Mouse (Mus musculus): ENCODE results near the gene Pld4. TPM values are rescaled to one million over a fixed set of nuclear protein-coding genes. Genes with fewer than 3 reads are reported as not detected.
A peak's percentile ranks its signal among the peaks of the same experiment; 100 is the strongest.

The Pld4 gene
- polyA plus RNA-seq, 1 experiment from 2014 or later = 7.8 TPM

DNA sequence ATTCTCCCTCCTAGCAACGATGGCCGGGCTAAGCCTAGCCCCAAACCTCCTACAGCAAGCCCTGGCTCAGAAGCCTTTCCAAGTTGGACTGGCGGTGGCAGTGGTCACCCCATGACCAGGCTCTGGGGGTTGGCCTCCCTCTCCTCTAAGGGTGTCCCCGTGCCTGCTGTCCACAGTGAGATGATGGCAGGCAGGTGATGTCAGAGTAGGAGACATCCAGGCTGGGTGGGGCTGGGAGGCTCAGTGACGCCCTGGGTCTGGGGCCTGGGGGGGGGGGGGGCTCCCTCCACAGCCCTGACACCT, 37.5 kb upstream of the Pld4 start:
- peak; percentile 8; the same call in 1 of the 2 replicates for ATAC-seq (ENCODE audit: low FRiP score, low TSS enrichment)
- peak overlapping the region; percentile 70; the same call in 1 of the 2 replicates for H3K9ac ChIP-seq (ENCODE audit: low read depth, low read length)

GRCm38 (mm10) chr12:112723445-112723844, 37.0 kb upstream of the Pld4 start:
- H3K4me1 ChIP-seq (ENCODE audit: control insufficient read depth, insufficient read depth, low read length) = peaks cover 31% of the 10 kb centered on the region
- no peak overlapping the region for H3K27ac ChIP-seq (ENCODE audit: low read depth, low read length)
- H3K4me2 ChIP-seq (replicated peaks; ENCODE audit: low read depth, low read length) = peak overlapping the region; percentile 82
- peak overlapping the region; percentile 12; the same call in 1 of the 2 replicates for H3K9ac ChIP-seq (ENCODE audit: low read depth, low read length)
- no peaks in the 10 kb centered on the region for H3K9me3 ChIP-seq (ENCODE audit: control insufficient read depth, low read length)
- WGBS = 91% methylated on average over 6 of the region's 6 CpGs
- peak overlapping the region; percentile 72 for H3K4me3 ChIP-seq (ENCODE audit: low read length)
- no peaks in the 10 kb centered on the region; the same call in 1 of the 2 replicates for H3K36me3 ChIP-seq (ENCODE audit: control insufficient read depth, insufficient read depth, low read length)
- no peak for ATAC-seq (ENCODE audit: low FRiP score, low TSS enrichment)
- 0 out of 2 replicates have a peak, but pooled peaks cover 3% of the 10 kb centered on the region for H3K27me3 ChIP-seq (ENCODE audit: control insufficient read depth, insufficient read depth, low read length)

More for the DNA sequence above, 37.5 kb upstream of the Pld4 start:
- H3K27ac ChIP-seq (ENCODE audit: low read depth, low read length) = no peak overlapping the region
- H3K4me2 ChIP-seq (replicated peaks; ENCODE audit: low read depth, low read length) = peak overlapping the region; percentile 82
- no peaks in the 10 kb centered on the region; the same call in 1 of the 2 replicates for H3K36me3 ChIP-seq (ENCODE audit: control insufficient read depth, insufficient read depth, low read length)
- no peaks in the 10 kb centered on the region for H3K9me3 ChIP-seq (ENCODE audit: control insufficient read depth, low read length)
- H3K4me1 ChIP-seq (ENCODE audit: control insufficient read depth, insufficient read depth, low read length) = peaks cover 31% of the 10 kb centered on the region
- H3K4me3 ChIP-seq (ENCODE audit: low read length) = peak overlapping the region; percentile 72
- 0 out of 2 replicates have a peak, but pooled peaks cover 3% of the 10 kb centered on the region for H3K27me3 ChIP-seq (ENCODE audit: control insufficient read depth, insufficient read depth, low read length)
- WGBS = 14% methylated on average over 5 of the region's 5 CpGs

GRCm38 (mm10) chr12:112724077-112724805, 36.2 kb upstream of the Pld4 start:
- 78% methylated on average over 11 of the region's 11 CpGs for WGBS
- 0 out of 2 replicates have a peak, but pooled peaks cover 3% of the 10 kb centered on the region for H3K27me3 ChIP-seq (ENCODE audit: control insufficient read depth, insufficient read depth, low read length)
- H3K4me2 ChIP-seq (replicated peaks; ENCODE audit: low read depth, low read length) = no peak overlapping the region
- 0 out of 2 replicates have a peak, but pooled peaks have one; percentile 22 for ATAC-seq (ENCODE audit: low FRiP score, low TSS enrichment)
- H3K27ac ChIP-seq (ENCODE audit: low read depth, low read length) = no peak overlapping the region
- H3K4me3 ChIP-seq (ENCODE audit: low read length) = no peak overlapping the region
- H3K9me3 ChIP-seq (ENCODE audit: control insufficient read depth, low read length) = no peaks in the 10 kb centered on the region
- no peaks in the 10 kb centered on the region; the same call in 1 of the 2 replicates for H3K36me3 ChIP-seq (ENCODE audit: control insufficient read depth, insufficient read depth, low read length)
- H3K9ac ChIP-seq (ENCODE audit: low read depth, low read length) = no peak overlapping the region
- H3K4me1 ChIP-seq (ENCODE audit: control insufficient read depth, insufficient read depth, low read length) = peaks cover 31% of the 10 kb centered on the region

DNA sequence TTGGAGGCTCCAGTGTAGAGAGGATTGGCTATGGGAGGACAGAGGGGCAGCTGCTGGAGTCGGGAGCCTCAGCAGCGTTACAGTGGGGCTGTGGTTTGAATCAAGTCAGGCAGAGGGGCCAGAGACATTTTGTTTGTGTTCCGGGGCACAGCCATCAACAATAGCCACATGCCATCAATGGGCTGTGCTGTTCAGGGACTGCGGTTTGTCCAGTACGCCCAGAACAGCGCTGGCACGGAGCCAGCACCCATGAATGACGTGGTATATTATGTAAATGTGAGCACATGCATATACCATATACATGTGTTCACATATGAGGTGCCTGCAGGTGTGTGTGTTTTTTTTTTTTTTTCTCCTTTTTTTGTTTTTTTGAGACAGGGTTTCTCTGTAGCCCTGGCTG, 32.7 kb upstream of the Pld4 start:
- WGBS = 79% methylated on average over 8 of the region's 8 CpGs
- no peak for ATAC-seq (ENCODE audit: low FRiP score, low TSS enrichment)
- no peak overlapping the region for H3K9ac ChIP-seq (ENCODE audit: low read depth, low read length)

GRCm38 (mm10) chr12:112730808-112731207, 29.6 kb upstream of the Pld4 start:
- Histone ChIP-seq H3K36me3 (ENCODE audit: control insufficient read depth, insufficient read depth, low read length) (peaks cover 30% of the 10 kb centered on the region), H3K4me3 (ENCODE audit: low read length) (no peak overlapping the region), H3K27ac (ENCODE audit: low read depth, low read length) (no peak overlapping the region), H3K27me3 (ENCODE audit: control insufficient read depth, insufficient read depth, low read length) (no peaks in the 10 kb centered on the region), H3K4me2 (replicated peaks; ENCODE audit: low read depth, low read length) (no peak overlapping the region), H3K4me1 (ENCODE audit: control insufficient read depth, insufficient read depth, low read length) (0 out of 2 replicates have a peak, but pooled peaks cover 4% of the 10 kb centered on the region), H3K9me3 (ENCODE audit: control insufficient read depth, low read length) (no peaks in the 10 kb centered on the region), H3K9ac (ENCODE audit: low read depth, low read length) (no peak overlapping the region)
- ATAC-seq (ENCODE audit: low FRiP score, low TSS enrichment) = no peak
- 57% methylated on average over 14 of the region's 14 CpGs for WGBS

More for the DNA sequence above, 32.7 kb upstream of the Pld4 start:
- Histone ChIP-seq H3K4me3 (ENCODE audit: low read length) (no peak overlapping the region), H3K27ac (ENCODE audit: low read depth, low read length) (no peak overlapping the region), H3K4me1 (ENCODE audit: control insufficient read depth, insufficient read depth, low read length) (peaks cover 17% of the 10 kb centered on the region), H3K4me2 (replicated peaks; ENCODE audit: low read depth, low read length) (no peak overlapping the region), H3K27me3 (ENCODE audit: control insufficient read depth, insufficient read depth, low read length) (0 out of 2 replicates have a peak, but pooled peaks cover 3% of the 10 kb centered on the region), H3K9me3 (ENCODE audit: control insufficient read depth, low read length) (no peaks in the 10 kb centered on the region), H3K36me3 (ENCODE audit: control insufficient read depth, insufficient read depth, low read length) (peaks cover 10% of the 10 kb centered on the region)

DNA sequence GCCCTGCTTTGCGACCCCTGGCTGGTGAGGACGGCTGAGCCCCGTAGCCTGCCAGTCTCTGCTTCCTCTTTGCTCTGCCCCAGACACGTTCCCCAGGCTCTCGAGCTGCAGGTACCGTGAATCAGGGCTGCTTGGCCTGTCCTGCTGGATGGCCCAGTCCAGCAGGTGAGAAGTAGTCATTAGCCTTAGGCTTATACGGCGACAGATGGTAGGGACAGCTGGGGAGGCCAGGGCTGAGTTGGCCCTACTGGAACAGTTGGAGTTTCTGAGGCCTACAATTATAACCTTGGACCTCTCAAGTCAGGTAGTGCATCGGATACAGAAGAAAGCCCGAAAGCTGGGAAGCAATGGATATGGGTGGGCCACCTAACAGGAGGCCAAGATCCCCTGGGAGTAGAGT, 27.9 kb upstream of the Pld4 start:
- Histone ChIP-seq H3K9me3 (ENCODE audit: control insufficient read depth, low read length) (no peaks in the 10 kb centered on the region), H3K27me3 (ENCODE audit: control insufficient read depth, insufficient read depth, low read length) (no peaks in the 10 kb centered on the region), H3K4me1 (ENCODE audit: control insufficient read depth, insufficient read depth, low read length) (0 out of 2 replicates have a peak, but pooled peaks cover 4% of the 10 kb centered on the region), H3K36me3 (ENCODE audit: control insufficient read depth, insufficient read depth, low read length) (peaks cover 46% of the 10 kb centered on the region), H3K27ac (ENCODE audit: low read depth, low read length) (no peak overlapping the region), H3K4me3 (ENCODE audit: low read length) (no peak overlapping the region), H3K9ac (ENCODE audit: low read depth, low read length) (no peak overlapping the region), H3K4me2 (replicated peaks; ENCODE audit: low read depth, low read length) (no peak overlapping the region)
- 81% methylated on average over 10 of the region's 10 CpGs for WGBS
- ATAC-seq (ENCODE audit: low FRiP score, low TSS enrichment) = no peak

DNA sequence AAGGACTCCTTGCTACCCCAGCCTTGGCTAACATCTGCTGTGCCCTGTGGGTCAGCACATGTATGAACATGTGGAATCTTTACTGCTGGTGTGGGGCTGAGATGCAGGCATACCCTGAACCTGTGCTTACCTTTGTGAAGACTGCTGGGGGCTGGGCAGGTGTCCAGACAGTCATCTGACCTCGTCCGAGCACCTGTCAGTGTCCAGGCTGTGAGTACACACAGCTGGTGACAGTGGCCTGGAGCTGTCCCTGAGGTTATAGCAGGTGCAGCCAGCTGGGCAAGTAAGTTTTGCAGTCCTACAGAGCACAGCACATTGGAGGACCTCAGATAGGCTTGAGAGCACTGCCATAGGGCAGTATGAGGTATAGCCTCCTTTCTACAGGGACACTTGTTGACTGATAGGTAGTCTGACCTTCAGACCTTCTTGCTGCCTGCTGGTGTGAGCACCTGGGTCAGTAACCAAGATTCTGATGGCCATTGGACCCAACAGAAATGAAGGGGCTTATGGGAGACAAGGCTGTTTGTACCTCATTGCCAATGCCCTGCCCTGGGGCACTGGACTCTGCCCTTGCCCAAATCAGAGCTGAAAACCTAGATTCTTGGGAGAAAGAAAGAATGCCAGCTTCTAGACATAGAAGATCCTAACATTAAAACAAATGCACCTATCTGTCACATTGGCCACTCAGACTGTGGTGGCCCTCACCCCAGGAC, 26.2 kb upstream of the Pld4 start:
- peaks cover 59% of the 10 kb centered on the region for H3K36me3 ChIP-seq (ENCODE audit: control insufficient read depth, insufficient read depth, low read length)
- 85% methylated on average over 2 of the region's 2 CpGs for WGBS
- no peaks in the 10 kb centered on the region for H3K9me3 ChIP-seq (ENCODE audit: control insufficient read depth, low read length)
- 0 out of 2 replicates have a peak, but pooled peaks cover 4% of the 10 kb centered on the region for H3K4me1 ChIP-seq (ENCODE audit: control insufficient read depth, insufficient read depth, low read length)
- H3K4me2 ChIP-seq (replicated peaks; ENCODE audit: low read depth, low read length) = no peak overlapping the region
- no peak for ATAC-seq (ENCODE audit: low FRiP score, low TSS enrichment)
- H3K4me3 ChIP-seq (ENCODE audit: low read length) = no peak overlapping the region
- no peak overlapping the region for H3K27ac ChIP-seq (ENCODE audit: low read depth, low read length)
- H3K27me3 ChIP-seq (ENCODE audit: control insufficient read depth, insufficient read depth, low read length) = no peaks in the 10 kb centered on the region
- no peak overlapping the region for H3K9ac ChIP-seq (ENCODE audit: low read depth, low read length)

GRCm38 (mm10) chr12:112734881-112735655, 25.4 kb upstream of the Pld4 start:
- Histone ChIP-seq H3K36me3 (ENCODE audit: control insufficient read depth, insufficient read depth, low read length) (peaks cover 67% of the 10 kb centered on the region), H3K4me2 (replicated peaks; ENCODE audit: low read depth, low read length) (no peak overlapping the region), H3K4me3 (ENCODE audit: low read length) (no peak overlapping the region), H3K27me3 (ENCODE audit: control insufficient read depth, insufficient read depth, low read length) (no peaks in the 10 kb centered on the region), H3K27ac (ENCODE audit: low read depth, low read length) (no peak overlapping the region), H3K4me1 (ENCODE audit: control insufficient read depth, insufficient read depth, low read length) (0 out of 2 replicates have a peak, but pooled peaks cover 4% of the 10 kb centered on the region), H3K9me3 (ENCODE audit: control insufficient read depth, low read length) (no peaks in the 10 kb centered on the region), H3K9ac (ENCODE audit: low read depth, low read length) (no peak overlapping the region)
- ATAC-seq (ENCODE audit: low FRiP score, low TSS enrichment) = no peak
- WGBS = 91% methylated on average over 19 of the region's 19 CpGs

All from kidney, embryonic 14.5 days (tissue).